Mouse (Mus musculus) cerebellum, adult 2 months (tissue): ENCODE results near the gene Flt4.

Experiments used
- CTCF ChIP-seq: fragments of 200-500 bp; IDR thresholded peaks from 2 replicates; pipeline ENCODE4 v1.5.1; 2011; ENCODE audit warnings: low read depth, mild to moderate bottlenecking, control low read depth, low read length, moderate library complexity, borderline replicate concordance; ENCODE audit not compliant: insufficient read depth
- POLR2A ChIP-seq: fragments of 200-500 bp; IDR thresholded peaks from 2 replicates; pipeline ENCODE4 v1.6.1; 2011; ENCODE audit warnings: low read length, control low read depth, borderline replicate concordance; ENCODE audit not compliant: insufficient read depth

DNA sequence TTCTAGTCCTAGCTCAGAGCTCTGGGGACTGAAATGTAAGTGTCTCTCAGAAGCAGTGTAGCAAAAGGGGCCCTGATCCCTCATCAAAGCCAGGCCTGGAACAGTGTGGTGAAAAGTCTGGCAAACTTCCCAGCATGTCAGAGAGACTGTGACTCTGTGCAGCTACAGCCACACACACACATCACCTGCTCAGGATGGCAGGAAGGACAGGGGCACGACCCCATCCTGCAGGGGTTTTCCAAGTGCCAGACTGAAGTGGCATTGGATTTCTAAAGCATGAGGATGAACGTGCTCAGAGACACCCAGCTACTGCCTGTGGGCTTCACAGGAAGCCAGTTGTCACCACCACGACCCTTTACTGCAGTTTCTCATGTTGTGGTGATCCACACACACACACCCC, 3.1 kb downstream of the Flt4 start:
- TF ChIP-seq POLR2A: no peak
- TF ChIP-seq CTCF: no peak
